Mouse (Mus musculus) WW6 (cell line): ENCODE measurements at regions not wholly inside any gene's neighbourhood (a gene's known extent, or its start where the extent isn't known, plus 50 kb on each side); places are given as distances from the start of the nearest gene placed in this dataset.

ENCODE experiments used
- DNase-seq: peaks from one replicate; pipeline ENCODE4 v3.0.0-alpha.2; 2013; ENCODE audit warnings: low read depth, low spot score

- no peak for DNase-seq
These were observed 95.4 kb upstream of the Bmper start for GRCm38 (mm10) chr9:23127338-23128017.

DNA sequence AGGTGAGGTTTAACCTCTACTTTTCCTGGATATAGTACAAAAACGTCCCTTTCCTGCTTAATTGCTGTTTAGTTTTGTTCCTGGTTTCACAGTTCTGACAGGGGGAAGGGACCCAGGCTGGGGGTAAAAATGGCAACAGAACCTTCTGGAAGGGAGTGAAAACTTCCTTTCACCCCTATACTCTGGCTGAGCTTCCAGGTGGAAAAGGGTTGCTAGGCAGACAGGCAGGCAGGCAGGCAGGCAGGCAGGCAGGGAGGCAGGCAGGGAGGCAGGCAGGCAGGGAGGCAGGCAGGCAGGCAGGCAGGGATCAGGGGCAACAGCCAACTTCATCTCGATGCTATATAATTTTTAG is 94.9 kb upstream of the Bmper start:
- DNase-seq = no peak

DNA sequence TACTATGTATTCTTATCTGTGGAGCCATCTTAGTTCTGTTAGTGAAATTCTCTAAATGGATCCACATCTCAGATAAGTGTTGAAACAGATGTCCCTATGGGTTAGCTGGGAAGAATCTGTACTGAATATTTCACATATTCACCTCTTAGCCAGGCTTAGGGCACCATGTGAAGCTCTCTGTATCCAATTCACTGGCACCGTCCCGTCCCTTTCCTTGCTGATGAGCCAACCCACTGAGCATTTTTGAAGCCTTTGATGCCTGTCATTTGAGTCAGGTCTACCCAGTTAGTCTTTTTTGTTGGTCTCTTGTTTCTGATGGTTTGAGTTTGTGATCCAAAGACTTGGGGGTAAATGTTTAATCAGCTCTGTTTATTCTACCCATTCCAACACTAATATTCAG is 88.9 kb upstream of the Bmper start:
- no peak for DNase-seq

DNA sequence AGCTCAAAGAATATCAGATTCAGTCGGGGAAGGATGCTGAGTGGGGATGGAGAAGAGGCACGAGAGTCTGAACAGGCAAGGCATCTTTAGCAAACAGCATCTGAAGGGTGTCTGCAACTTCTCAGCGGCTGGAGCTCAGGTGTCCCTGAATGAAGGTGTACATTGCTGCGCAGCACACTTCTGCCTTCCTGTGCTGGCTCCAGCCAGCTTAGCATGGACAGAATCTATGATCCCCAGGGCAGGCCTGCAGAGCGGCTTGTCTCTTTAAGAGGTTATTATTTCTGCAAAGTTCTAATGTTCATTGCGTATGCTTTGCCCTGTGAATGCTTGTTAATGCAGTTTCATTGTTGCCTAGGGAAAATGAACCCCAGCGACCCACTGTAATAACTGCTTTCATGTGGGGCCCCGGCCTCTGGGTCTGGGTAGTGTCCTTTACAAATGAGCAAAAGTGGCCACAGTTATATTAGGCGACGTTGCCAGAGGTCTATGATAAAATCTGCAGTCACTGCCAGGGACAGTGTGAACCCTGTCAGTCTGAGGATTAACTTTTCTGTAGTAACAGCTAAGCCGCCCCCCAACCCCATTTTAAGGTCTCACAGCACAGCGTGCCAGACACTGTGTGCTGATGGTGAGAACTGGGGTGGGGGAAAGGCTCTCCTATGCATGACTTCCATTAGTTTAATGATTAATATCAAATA is 88.3 kb upstream of the Bmper start:
- DNase-seq = no peak

- DNase-seq = no peak
These were observed 86.4 kb upstream of the Bmper start for GRCm38 (mm10) chr9:23136511-23136910.

- no peak for DNase-seq
These were observed 85.1 kb upstream of the Bmper start for GRCm38 (mm10) chr9:23137682-23138210.

DNA sequence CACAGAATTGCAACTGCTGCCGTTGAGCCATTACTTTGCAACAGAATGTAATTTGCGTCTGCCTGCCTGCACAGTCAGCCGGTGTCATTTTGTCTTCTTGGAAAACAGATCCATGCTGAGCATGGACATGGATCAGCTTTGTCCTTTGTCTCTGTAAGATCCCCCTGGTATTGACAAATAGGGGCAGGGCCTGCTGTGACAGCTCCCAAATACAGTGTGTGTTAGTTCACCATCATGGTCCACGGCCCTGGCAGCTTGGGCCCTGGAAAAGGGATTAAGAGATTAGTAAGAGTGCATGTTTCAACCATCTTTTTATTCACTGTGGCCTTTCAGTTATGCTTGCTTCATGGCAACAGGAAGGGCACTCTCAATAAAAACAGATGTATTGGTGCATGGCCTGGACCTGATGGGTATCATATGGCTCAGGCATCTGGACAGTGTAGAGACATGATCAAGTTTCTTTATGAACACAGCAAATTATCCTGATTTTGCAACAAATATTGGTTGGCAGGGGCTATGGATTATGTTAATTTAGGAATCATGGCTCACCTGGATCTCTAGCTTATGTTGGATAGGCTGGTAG is 83.2 kb upstream of the Bmper start:
- no peak for DNase-seq

GRCm38 (mm10) chr9:23144281-23144680 is 78.6 kb upstream of the Bmper start:
- DNase-seq = no peak

DNA sequence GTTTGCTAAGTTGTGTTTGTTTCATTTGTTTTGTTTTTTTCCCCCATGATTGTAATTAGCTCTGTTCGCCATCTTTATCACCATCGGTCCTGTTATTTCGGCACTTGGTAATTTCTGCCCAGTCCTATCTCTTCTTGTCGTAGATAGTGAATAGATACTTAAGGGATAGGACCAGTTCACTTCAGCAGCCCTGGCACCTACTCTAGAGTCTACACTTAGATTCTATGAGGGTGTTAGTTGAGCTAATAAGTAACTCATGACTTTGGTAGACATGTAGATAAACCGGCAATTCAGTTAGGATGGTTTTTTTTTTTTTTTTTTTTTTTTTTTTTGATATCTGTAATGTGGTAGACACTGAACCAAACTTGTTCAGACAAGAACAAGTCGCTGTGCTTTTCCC is 72.5 kb upstream of the Bmper start:
- no peak for DNase-seq

GRCm38 (mm10) chr9:23150874-23151273 is 72.0 kb upstream of the Bmper start:
- DNase-seq = no peak

DNA sequence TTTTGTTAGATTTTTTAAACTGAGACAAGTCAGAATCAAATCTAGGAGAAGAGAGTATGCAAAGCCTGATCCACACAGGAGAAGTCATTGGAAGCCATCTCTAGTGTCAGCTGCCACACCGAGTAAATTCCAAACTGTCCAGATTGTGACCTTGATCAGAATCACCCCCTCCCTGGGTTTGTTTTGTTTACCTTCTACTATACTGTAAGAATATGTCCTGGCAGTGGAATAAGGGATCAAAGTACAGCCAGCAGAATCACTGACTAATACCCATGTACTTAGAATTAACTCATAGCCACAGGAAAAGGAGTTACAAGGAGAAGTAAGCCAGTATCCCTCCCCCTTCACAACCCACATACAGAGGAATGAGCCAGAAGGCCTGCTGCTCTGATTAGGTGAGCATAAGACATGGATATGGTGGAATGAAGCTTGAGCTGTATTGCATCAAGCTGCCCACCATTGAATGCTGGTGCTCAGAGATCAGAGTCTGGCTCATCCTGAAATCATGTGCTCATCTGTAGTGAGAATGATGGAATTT is 70.9 kb upstream of the Bmper start:
- no peak for DNase-seq

DNA sequence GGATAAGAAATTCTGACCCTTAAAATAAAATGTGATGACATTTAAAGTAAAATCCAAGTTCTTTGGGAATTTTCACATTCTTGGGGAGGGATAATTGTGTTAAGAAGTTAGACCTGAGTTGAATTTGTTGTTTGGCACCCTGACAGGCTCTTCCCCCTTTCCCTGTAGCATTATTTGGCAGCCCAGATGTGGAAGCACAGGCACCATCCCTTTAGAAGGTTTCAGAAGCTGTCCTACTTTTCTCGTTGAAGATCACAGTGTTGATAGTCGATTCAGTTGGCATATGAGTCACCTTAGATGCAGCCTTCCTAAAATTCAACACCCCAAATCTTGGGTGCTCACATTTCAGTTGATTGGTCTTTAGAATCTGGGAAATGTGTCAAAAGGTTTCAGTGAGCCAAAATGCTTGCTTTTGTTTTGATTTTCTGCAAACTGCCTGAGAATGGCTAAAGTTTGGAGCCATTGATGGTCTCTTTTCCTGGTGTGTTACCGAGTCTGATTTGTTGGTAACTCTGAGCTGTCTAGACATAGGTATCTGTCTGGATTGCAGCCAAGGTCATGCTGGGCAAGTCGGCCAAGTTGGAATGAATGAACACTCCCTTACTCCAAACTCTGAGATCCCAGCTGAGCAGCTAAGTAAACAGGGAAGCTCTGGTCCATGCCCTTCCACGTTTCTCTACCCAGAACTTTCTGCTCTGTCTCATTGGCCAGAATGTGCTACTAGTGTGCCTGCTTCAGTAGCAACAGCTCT is 65.9 kb upstream of the Bmper start:
- no peak for DNase-seq

GRCm38 (mm10) chr9:23158499-23158898 is 64.4 kb upstream of the Bmper start:
- DNase-seq = no peak

DNA sequence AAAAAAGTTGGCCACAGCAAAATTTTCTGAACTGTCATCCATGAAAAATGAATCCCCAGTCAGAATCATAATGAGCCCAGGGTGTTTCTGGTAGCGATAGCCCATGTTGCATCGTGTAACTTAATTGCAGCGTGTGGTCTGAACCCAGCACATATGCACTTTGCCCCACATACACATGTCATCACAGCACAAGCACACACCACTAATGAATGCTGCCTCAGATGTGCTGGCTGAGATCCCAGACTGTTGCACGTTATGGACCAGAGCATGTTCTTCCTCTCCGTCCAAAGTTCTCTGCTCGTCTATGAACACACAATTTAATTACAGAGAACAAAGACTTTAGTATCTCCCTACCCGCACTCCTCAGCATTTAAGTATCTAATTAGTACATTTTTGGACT is 61.5 kb upstream of the Bmper start:
- no peak for DNase-seq

DNA sequence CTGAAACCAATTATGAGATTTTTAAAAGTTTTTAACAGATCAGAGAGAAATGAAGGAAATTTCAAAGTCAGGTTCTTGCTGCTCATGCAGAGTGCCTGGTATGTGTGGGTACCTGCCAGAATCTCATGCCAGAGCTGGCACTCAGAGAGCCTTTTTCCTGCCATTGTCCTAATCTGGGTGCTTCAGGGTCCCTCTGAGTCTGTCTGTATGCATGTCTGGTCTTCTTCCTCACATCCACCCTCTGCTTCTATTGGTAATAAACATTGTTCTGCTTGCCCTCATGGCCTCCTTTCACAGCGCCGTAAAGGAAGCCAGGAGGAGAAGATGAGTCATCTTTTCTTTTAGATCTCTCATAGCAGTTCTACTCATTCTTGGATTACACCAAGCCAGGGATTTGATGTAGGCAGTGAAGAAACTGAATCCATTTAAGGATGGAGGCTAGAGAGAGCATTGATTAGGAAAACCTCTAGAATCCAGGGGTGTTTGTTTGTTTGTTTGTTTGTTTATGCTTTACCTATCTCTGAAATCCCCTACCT is 55.8 kb upstream of the Bmper start:
- no peak for DNase-seq

DNA sequence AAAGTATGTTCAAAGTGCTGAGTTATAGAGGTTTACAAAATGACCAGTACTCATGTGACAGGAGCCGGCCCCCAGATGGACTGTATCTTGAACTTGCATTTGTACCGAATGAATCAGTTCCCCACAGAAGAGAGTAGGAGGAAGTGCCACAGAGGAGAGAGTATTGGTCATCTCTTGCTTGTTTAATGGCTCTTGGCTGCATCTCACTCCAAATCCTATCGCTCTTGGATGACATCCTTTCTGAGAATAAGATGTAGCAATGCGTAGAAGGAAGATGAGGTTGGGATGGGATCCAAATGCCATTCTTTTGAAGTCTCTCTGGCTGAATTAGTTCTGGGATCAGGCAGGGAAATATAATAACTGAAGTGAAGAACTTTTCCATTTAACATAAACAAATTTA is 55.2 kb upstream of the Bmper start:
- DNase-seq = no peak

DNA sequence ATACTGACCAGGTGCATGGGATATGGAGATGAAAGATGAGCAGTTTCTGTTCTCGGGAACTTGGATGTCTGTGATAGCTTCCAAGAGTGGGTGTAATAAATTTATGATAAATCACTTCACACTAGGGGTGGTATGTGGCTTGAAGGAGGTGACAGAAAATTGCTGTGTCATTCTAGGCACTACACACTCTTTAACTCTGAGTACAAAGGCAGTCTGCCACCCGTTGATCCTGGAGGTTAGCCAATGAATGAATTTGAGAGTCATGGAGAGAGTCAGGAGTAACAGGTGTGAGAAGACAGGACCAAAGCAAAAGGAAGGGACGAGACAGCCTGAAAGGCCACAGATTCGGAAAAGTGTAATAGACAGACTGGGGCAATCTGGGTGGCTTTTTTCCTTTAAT is 54.7 kb upstream of the Bmper start:
- DNase-seq = no peak

DNA sequence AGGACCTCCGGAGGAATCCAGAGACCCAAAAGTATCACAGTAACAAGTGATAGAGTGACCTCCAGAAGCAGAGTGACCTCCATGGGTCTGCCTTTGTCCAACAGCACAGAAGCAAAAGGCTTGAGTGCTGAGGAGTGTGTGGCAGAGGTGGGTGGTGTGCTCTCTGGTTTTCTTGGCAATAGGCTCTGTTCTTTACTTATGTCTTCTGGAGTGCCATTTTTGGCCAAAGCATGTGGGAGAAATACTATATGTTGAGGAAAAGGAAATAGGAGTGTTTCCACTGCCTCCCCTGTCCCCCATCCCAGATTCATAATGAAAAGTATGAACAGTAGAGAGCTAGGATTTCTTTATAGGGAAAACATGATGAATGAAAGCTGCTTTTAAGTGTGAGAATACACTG is 51.5 kb upstream of the Bmper start:
- no peak for DNase-seq
